Comparison of ENCODE assay signal across 14 mouse cellular contexts in the genomic region with DNA sequence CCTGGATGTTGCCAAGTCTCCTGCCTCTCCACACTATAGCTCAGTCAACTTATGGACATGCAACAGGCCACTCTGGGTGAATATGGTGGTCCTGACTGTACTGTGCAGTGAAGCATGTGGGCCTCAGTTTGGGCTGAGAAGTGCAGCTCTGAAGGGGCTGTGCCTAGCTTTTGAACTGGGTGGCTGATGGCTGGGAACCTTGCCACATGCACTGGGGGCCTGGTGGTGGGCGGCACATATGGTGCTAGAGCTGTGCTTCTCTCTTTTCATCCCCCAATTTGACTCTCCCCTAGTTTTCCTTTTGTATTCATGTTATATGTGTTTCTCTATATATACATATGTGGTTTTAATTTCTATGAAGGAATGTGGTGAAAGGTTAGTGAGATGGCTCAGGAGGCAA.
DNase-seq lines count a peak whose midpoint lies in the region.
"Had no signal": no experiment of that assay in that cellular context is flagged by ENCODE, and none has a peak within 500 bp of the region (broad histone marks: within the 10 kb centered on the region; RNA-seq: fewer than 3 reads in every experiment).

No protein-coding gene starts in this region.

- intact Hi-C loops in left cerebral cortex, postnatal 14 days (cut with DNase I) = no loop called here

- DNase-seq in left cerebral cortex, adult 18-20 months (ENCODE audit: low spot score in 2 of 2) = peak; percentile 35 to 56
- DNase-seq in left cerebral cortex, postnatal 14 days (ENCODE audit: low spot score in 2 of 2) = no peak
- DNase-seq in layer of hippocampus, adult 11-12 months (ENCODE audit: low spot score) = peak; percentile 44
- peak; percentile 19 to 56 for DNase-seq in layer of hippocampus, adult 8-10 months (ENCODE audit: low spot score in 2 of 2)
- peak; percentile 24 for DNase-seq in telencephalon, adult 2 months (ENCODE audit: low read depth, low spot score)
- no peak for DNase-seq in kidney, postnatal 36 days
- DNase-seq in thymus, postnatal 10 days (ENCODE audit: low spot score in 2 of 2) = no peak
- DNase-seq: adrenal gland, adult 2 months; cerebellum, adult 11-12 months; heart, postnatal 36 days; kidney, adult 18-20 months; liver, embryonic 13.5 days; lung, adult 2 months; lung, postnatal 14 days had no signal

Comparison
In these comparisons a context has a peak if more than half of its experiments do, and no peak if none do; other contexts are left out.
1. DNase-seq: peak in left cerebral cortex, adult 18-20 months (2 of 2), layer of hippocampus, adult 11-12 months (single experiment), layer of hippocampus, adult 8-10 months (2 of 2) and telencephalon, adult 2 months (single experiment); none in left cerebral cortex, postnatal 14 days (0 of 2), kidney, postnatal 36 days (0 of 2) and thymus, postnatal 10 days (0 of 2).